Mouse (Mus musculus): ENCODE measurements around the gene Capn8. TPM values are rescaled to one million over a fixed set of nuclear protein-coding genes. Genes with fewer than 3 reads are reported as not detected.

Capn8 gene
- polyA plus RNA-seq, 1 experiment, result not detected

DNA sequence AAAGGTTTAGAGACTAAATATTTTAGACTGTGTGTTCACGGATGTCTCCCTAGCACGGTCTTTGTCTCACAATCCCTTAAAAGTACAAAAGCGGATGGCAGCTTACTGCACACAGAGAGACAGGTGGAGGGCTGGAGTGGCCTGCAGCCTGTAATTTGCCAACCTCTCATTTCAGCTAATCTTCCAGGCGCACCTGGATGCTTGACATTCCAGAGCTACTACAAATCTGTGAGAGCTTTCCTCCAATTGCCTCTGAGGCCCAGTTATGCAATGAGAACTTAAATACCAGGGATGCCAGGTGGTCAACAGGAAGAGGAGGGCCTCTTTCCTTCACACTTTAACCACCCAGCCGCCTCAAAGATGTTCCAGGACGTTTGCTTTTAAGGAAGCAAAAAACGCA, 114.8 kb downstream of the Capn8 start:
- Histone ChIP-seq H3K27me3 (ENCODE audit: control insufficient read depth) (no peaks in the 10 kb centered on the region), H3K4me3 (replicated peaks) (no peak overlapping the region), H3K4me1 (ENCODE audit: control insufficient read depth) (no peaks in the 10 kb centered on the region), H3K9me3 (ENCODE audit: control insufficient read depth, low read length) (peaks cover 6% of the 10 kb centered on the region), H3K36me3 (ENCODE audit: control insufficient read depth) (no peaks in the 10 kb centered on the region)
- no peak for TF ChIP-seq GATA1 (IDR thresholded peaks at IDR 0.05; ENCODE audit: low read length)
- TF ChIP-seq TAL1 (IDR thresholded peaks at IDR 0.05; ENCODE audit: low read length), result no peak

Other genes starting within 250 kb of the Capn8 start
- gene Fbxo28, start 223.4 kb upstream of the Capn8 start, polyA plus RNA-seq (2012), result 0.86 and 0.87 TPM in 2 replicates
- 0.09 and 0.10 TPM in 2 replicates for gene Trp53bp2, start 155.8 kb upstream of the Capn8 start, polyA plus RNA-seq (2012)
- 0.02 and 0.03 TPM in 2 replicates for gene Capn2, start 47.4 kb upstream of the Capn8 start, polyA plus RNA-seq (2012)
- gene Ccdc185, start 184.2 kb downstream of the Capn8 start, polyA plus RNA-seq (2012), result not detected in 2 replicates
- not detected in 2 replicates for gene Susd4, start 198.9 kb downstream of the Capn8 start, polyA plus RNA-seq (2012)